Mouse (Mus musculus) bone marrow, adult 2 months (tissue): ENCODE data around the gene Adgrd1.

Experiments used
- CTCF ChIP-seq: fragments of 200-500 bp; IDR thresholded peaks from 2 replicates; pipeline ENCODE4 v1.5.1; 2011; ENCODE audit warnings: low read length, control low read depth; ENCODE audit not compliant: control insufficient read depth, insufficient read depth
- POLR2A ChIP-seq: fragments of 200-500 bp; IDR thresholded peaks from 2 replicates; pipeline ENCODE4 v1.6.1; 2011; ENCODE audit warnings: low read depth, mild to moderate bottlenecking, control low read depth, low read length, borderline replicate concordance; ENCODE audit not compliant: control insufficient read depth

- no peak for TF ChIP-seq POLR2A
- no peak for TF ChIP-seq CTCF
Measured at GRCm38 (mm10) chr5:129118523-129118922, 22.0 kb downstream of the Adgrd1 start.
